Mouse (Mus musculus) adrenal gland, adult (tissue): Measurements from ENCODE around the gene Ppp2r2c.

Experiments used
- DNase-seq, 2 experiments: peaks; one replicate each; pipeline ENCODE4 v3.0.0; 2022 to 2023; ENCODE audit warnings: low spot score in 1 of 2; ENCODE audit not compliant: inconsistent age in 2 of 2

The Ppp2r2c gene

DNA sequence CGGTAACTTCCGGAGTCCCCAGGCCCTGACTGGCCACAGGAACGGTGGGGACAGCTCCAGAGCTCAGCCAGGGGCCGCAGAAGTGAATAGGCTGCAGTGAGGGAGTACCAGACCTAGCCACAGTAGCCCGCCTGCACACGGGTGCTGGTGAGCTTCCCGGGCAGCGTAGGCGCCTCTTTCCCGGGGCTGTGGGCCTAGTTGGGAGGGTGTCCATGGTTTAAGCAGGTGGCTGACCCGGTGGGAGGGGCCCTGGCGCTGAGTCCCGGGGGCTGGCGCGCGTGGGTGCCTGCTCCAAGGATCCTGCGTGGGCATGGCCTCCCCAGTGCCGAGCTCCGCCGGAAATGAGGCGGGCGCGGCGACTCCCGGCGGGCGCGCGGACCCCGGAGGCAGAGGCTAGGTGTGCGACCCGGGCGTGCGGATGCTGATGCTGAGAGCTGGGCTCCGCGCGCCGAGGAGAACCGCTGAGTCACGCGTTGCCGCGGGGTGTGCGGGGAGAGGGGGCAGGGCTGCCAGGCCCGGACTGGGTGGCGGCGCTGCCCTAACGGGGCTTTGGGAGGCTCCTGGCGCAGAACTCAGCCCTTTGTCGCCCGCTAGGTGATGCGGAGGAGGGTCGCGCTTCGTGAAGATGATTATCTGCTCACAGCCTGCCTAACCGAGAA, 1.4 kb downstream of the Ppp2r2c start:
- DNase-seq = peak; percentile 33 to 55

DNA sequence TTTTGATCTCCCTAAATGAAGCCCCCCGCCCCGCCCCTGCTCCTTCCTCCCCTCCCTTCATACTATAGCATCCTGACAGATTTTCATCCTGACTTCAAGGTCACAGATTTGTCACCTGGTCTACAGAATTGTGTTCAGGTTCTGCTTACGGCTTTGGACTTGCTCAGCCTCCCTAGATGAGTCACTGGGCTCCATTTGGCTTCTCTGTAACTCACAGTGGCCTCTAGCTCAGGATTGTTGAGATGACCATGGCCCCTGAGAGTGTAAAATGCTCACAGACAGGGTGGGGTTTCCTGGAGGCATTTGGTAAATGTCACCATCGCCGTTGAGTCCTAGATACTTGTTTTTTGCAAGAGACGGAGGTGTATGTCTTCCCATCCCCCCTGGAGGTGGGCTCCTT, 2.6 kb downstream of the Ppp2r2c start:
- no peak for DNase-seq

DNA sequence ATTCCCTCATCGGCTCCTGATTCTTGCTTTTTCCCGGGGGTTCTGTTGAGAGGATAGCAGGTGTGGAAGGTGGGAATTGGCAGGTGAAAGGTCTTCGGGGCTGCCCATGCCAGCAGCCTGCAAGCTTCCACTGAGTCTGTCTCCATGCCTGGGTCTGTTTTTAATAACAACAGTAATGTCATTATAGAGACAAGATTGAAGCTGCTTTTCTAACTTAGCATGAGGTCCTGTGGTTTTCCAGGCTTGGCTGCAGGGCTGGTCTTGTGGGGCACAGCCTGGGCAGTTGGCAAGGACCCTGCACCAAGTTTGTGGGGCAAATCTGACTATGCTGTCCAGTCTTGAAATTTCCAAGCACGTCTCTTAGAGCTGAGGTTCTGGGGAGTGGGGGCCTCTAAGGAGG, 7.6 kb downstream of the Ppp2r2c start:
- no peak for DNase-seq

DNA sequence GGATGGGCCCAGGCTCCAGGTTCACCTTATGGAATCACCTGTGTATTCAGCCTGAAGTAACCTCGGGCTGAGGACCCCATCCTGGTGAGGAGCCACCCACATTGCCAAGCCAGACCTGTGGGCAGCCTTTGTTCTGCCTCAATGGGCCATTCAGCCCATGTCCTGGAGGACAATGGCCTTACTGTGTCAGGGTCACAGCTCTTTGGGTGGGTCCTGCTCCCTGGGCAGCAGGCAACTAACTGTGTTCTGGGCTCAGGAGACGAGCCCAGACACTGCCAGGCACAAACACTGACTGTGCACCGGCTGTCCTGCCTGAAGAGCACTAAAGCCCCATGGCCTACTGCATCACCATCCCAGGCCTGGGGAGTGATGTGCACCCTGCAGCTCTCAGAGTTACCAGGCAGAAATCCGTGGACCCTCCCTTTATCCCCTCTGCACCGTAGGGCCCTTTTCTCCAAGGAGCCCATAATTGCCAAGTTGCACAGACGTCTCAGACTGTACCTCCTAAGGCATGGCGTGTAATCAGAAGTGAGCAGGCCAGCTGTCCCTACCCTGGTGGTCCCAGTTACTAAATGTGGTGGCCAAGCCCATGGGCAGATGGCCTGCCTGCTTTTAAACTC, 8.6 kb downstream of the Ppp2r2c start:
- DNase-seq = no peak

DNA sequence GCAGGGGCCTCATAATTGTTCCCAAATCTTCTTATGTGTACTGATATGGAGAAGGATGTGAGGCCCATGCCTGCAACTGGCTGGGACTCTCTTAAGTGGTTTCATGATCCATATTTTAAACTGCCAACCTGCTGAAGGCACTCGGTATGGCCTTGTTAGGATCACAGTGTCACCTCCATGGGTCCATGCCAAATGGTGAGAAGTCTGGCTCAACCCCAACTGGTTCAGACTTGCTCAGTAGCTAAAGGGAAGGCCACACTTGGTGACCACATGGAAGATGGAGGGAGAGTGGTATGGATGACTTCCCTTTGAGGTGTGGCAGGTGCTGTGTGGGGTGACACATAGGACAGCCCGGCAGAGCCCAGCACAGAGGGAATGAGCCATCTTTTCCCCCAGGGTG, 9.3 kb downstream of the Ppp2r2c start:
- no peak for DNase-seq

DNA sequence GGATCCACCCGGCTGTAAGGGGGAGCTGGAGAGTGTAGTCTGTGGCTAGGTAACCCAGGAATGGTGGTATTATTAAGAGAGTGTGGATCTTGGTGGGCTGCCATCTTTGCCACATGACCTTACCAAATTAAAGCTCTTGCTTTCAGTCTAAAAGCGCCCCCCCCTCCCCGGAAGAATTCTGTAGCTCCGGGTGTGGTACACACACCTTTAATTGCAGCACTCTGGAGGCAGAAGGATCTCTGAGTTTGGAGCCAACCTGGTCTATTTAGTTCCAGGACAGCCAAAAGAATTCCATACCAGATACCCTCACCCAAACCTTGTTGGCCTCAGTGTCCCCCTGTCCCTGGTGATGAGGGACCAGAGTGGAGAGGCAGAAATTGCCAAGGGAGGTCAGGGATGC, 10.5 kb downstream of the Ppp2r2c start:
- no peak for DNase-seq

DNA sequence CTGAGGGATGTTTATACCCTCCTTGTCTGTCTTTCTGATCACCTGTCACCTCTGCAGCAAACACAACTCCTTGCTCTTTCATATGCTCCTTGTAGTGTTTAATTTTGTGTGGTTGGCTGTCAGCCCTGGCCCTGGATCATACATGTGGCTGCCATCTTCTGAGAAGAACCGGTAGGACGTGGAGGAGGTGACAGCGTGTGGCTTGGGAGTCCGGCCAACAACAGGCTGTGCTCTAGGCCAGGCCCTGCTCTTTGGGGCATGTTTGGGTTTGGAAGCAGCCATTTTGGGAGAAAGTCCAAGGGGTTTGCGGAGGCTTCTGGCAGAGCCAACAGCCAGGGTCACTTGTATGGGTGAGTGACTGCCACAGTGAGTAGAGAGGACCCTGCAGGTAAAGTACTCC, 12.3 kb downstream of the Ppp2r2c start:
- DNase-seq = no peak

DNA sequence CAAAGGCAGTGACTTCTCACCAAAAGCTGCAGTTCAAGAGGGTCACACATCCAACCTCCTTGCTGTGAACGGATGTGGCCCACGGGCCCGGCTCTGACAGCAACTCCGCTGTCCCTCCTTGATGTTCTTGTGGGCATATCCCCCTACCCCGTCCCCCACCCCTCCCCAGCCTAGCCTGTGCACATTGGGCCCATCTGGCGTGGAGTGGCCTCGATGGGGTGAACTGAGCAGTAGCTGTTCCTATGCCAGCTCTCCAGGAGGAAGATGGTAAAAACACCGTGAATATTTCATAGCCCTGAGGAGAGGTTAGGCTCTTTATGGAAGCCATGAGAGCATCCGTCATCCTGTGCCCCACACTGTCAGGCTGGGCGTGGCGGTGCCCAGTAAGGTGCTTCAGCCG, 15.2 kb downstream of the Ppp2r2c start:
- DNase-seq = no peak

DNA sequence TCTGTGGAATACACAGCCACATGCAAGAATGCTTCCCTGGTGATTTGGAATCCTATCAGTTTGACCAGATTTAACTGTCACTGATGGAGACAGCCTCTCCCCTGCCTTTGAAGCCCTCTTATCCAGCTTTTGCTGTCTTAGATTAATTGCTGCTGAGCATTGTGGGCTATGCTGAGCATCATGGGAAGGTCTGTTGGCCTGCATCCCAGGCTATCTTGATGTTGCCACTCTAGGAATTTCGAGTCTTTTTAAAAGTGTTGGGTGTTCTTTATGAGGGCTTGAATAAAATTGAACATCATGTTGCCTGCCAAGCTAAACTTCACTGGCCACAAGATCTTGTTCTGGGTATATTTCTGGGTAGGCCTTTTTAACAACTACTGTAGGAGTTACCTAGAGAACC, 16.8 kb downstream of the Ppp2r2c start:
- DNase-seq = no peak

DNA sequence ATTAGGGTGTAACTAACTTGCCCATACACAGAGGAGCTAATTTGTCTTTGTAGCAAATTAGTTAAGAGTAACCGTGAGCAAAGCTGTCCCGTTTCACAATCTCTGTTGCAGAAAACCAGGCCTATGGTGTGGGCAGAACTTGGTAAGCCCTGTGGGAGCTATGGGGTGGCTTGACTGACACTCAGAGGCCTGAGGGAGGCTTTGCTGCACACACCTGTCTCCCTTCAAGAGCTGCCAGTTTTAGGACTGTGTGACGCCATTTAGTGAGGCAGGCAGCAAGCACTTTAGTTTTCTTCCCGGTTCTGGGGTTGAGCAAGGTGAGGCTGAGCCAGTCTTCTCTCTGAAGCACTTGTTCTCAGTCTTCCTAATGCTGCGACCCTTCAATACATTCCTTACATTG, 17.3 kb downstream of the Ppp2r2c start:
- DNase-seq = no peak

DNA sequence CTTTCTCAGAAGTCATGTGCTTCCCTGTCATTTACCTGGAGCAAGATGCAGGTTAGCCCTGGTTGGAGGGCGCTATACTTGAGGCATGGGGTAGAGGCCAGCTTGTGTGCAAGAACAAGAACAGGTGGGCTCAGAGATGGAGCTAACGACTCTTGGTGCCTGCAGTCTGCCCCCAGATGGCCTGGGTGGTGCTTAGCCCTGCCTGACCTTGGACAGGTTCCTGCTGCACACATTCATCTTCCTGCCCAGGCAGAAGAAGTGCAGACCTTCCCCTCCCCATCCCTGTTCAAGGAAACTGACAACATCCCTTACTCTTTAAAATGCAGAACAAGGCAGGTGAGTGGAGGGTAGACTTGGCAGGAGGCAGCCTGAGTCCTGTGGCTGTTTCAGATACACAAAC, 18.0 kb downstream of the Ppp2r2c start:
- DNase-seq = no peak

DNA sequence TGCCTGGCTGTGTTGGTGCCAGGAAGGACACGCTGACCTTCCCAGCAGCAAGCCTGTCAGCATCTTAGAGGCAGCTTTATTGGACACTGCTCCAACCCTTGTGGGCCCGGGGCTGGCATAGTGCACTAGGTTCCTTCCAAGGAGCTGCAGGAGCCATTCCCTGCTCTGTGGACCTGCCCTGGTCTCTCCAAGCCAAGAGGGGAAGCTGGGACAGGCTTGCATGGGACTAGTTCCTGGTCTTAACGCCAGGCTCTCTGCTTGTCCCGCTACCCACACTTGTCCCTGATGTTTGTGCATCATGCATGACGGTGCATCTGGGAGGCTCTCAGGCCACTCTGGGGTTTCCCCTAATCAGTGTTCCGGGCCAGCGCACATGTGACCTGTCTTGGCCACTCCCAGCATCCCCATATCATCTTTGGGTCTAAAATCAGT, 18.6 kb downstream of the Ppp2r2c start:
- no peak for DNase-seq

DNA sequence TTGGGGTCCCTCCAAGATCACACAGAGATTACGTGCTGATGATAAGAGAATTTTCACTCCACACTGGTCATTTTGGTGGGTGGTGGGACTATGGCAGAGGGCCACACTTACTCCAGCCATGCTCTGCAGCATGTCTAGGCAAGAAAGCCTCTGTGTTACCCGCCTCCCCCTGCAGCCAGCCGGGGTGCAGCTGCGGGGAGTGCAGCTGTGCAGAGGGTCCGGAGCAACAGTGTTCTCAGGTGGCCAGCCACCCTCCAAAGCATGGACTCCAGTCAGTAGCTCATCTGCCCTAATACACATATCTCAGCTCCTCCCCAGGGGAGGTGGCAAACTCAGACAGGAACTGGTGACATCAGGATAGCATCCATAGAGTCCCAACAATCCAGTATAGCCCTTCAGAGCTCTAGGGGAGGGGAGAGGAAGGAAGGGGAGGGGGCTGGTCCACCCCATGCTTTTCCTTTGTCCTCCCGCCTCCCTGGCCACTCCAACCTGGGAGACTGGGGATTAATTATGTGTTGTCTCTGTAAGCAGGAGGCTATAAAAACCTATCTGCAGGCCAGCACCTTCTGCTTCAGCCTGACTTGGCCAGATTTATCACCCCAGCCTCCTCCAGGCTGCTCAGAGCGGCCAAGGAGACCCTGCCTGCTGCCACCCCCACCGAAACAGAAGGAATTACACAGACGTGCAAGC, 19.1 kb downstream of the Ppp2r2c start:
- DNase-seq = no peak

DNA sequence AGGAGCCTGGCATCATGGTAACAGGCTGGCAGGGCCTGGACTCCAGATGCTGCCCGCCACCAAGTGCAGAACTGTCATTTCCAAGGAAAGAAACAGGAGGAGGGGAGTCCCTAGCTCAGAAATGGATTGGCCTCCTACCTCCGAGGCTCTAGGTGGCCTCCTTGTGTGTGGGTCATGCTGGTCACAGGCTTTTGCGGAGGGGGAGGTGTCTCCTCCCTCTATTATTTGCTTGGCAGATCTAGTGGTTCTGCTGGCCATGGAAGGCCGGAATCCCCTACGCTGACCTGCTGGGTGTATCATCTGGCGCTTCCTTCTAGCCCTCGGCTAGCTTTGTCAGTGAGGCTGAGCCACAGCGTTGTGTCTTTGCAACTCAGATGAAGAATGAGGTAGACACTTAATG, 20.2 kb downstream of the Ppp2r2c start:
- no peak for DNase-seq

DNA sequence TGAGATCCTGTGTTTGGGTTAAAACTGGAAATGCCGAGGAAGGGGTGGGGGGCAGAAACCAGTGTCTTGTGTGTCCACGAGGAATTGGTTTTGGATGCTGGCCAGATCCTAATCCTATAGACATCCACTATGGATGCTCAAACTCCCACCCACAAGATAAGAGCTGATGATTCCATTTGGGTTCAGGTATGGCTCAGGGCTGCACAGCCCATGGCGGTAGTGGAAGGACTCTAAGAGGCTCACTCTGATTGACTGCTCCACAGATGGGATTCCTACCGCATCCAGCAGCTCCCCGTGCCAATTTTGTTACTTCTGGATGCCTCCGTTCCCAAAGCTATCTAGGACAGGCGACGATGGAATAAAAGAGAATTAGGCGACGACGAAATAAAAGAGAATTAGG, 20.6 kb downstream of the Ppp2r2c start:
- no peak for DNase-seq

DNA sequence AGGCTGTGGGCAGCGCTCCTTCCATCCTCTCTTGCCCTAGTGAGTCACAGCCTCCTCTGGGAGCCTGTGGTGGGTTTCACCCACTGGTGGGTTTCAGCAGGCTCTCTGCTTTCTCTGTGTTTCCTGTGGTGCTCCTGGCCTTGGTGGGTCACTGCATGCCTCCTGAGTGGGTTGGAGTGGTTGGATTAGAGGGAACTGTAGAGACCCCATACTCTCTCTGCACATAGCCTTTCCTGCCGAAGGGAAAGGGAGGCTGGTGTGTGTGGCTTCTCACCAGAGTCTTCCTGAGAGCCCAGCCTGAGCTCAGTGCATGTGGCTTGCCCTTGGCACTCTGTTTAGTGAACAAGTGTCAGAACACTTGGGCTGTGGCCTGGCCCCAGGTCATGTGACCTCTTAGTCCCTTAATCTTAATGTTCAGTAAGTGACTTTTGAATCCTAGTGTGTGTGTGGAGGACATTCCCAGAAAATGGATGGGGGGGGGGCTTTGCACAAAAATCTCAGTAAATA, 21.1 kb downstream of the Ppp2r2c start:
- DNase-seq = no peak

DNA sequence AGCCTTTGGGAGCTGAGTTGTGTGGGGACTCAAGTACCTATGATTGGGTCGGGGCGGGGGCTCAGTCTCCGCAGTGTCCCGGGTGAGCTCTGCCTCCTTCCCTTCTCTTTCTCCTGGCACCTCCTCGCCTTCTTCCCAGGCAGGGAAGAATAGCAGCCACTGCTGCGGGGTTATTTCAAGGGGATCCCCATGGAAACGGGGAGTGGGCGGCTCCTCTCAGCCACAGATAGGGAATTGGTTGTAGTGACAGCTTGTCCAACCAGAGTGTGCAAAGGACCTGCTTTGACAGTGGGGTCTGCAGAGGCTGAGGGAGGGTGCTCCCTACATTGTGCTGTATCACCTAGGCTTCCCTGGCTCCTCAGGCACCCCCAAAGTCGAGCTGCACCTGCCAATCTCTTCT, 22.5 kb downstream of the Ppp2r2c start:
- no peak for DNase-seq

DNA sequence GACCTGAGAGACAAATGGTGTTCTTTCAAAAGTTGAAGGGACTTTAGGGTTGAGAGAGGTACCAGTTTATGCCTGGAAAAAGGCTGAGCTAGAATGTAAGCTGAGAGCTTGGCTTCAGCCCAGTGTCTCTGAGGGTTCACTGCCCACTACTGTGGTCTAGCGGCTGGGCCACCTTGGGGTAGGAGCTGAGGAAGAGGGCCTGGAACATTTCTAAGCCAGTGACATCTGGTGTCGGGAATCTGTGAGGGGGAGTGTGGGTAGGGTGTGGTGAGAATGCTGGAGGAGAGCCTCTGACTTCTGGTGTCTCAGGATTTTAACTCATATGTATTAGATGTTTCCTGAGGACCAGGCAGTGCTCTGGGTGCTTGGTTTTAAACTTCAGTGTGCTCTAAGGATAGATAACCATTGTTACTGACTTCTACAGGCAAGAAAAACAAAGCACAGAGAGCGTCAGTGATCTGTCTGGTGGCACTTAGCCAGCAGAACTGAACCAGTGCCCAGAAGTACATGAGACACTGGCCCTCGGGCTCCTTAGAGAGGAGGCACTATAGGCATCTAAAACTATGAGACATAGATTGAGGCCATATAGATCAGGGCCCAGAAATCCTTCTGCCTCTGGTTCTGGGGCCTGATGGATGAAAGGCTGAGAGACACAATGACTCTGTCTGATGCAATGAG, 23.6 kb downstream of the Ppp2r2c start:
- DNase-seq = no peak

DNA sequence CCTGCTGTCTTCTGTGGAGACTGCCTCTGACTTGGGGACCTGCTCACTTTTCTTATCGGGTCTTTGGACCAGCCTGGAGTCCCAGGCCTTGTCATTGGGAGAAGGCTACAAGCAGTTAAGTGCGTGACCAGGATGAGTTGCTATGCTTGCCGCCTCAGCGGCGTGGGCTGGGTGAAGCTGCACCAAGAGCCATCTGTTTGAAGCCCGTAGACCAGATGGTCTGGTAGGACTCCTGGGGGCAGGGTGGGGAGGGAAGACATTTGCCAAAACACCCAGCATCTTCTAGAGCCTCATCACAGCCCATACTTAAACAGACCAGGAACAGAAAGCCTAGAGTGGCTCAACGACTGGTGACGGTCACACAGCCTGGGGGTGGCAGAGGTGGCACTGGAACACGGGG, 24.9 kb downstream of the Ppp2r2c start:
- DNase-seq = no peak

DNA sequence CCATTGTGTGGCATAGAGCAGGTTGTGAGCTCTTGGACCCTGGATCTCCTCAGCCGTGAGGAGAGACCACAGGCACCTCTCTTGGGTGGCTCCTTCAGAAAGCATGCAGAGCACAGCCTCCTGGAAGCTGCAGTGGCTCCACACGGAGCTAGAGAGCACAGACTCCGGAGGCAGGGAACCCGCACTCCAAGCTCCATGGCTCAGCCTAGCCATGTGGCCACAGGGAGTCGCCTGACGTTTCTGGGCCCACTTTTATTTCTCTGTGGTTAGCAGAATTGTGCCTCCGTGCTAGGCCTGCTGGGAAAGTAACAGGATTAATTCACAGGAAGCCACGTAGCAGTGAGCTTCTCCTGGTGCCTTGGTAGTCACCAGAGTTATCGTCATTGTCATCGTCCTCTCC, 25.8 kb downstream of the Ppp2r2c start:
- DNase-seq = no peak

DNA sequence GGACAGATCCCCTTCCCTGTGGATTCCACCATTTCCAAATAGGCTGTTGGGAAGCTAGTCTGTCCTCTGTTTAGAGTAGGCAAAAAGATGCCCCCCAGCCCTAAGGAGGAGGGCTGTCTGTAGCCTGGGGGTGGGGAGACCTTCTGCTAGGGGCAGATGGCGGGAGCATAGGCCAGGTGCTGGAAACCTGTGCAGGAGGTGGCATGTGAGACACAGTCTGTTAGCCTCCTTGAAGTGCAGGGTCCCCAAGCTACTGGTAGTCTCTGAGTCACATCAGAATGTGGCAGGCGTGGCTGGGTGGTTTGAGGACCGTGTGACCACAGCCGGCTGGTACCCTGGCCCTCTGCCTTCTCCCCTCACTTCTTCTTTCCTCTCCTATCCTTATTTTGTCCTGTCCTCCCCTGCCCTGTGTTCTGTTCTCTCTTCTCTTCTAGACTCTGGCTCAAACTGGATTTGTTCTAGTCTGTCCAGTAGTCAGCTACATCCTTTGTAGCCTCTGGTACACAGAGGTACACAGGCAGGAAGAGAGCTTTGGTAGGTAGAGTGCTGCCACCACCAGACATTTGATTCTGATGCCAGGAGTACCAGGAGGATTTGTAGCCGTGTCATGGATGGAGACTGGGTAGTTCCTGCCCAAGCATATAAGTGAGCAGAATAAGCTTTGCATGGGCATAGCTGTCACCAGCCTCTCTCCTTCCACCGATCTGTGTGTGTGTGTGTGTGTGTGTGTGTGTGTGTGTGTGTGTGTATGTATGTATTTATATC, 26.5 kb downstream of the Ppp2r2c start:
- DNase-seq = no peak
